Mouse (Mus musculus) liver, adult 2 months (tissue): ENCODE results near the gene Pfpl. TPM values are rescaled to one million over a fixed set of nuclear protein-coding genes. Genes with fewer than 3 reads are reported as not detected.

Experiments
- DNase-seq: peaks from one replicate; pipeline ENCODE4 v3.0.0-alpha.2; 2011; ENCODE audit warnings: low read depth, low spot score; ENCODE audit errors: extremely low read depth
- H3K27ac ChIP-seq: fragments of 200-500 bp; replicated peaks from 2 replicates; pipeline ENCODE4 v1.5.1; 2012; ENCODE audit warnings: low read depth, mild to moderate bottlenecking, control low read depth, inconsistent platforms, low read length; ENCODE audit not compliant: insufficient read depth
- H3K27me3 ChIP-seq: fragments of 200-500 bp; 2 replicates; pipeline ENCODE4 v1.6.1; 2012; ENCODE audit warnings: mild to moderate bottlenecking, moderate library complexity, low read length, inconsistent platforms; ENCODE audit not compliant: control insufficient read depth, insufficient read depth
- H3K36me3 ChIP-seq: fragments of 200-500 bp; 2 replicates; pipeline ENCODE4 v1.6.1; 2012; ENCODE audit warnings: low read length, inconsistent platforms; ENCODE audit not compliant: control insufficient read depth, insufficient read depth
- H3K4me1 ChIP-seq: fragments of 200-500 bp; 2 replicates; pipeline ENCODE4 v1.6.1; 2011; ENCODE audit warnings: low read length; ENCODE audit not compliant: control insufficient read depth, insufficient read depth
- H3K4me3 ChIP-seq: fragments of 200-500 bp; 2 replicates; pipeline ENCODE4 v1.5.1; 2011; ENCODE audit warnings: low read depth, mild to moderate bottlenecking, control low read depth, low read length, moderate library complexity; ENCODE audit not compliant: insufficient read depth
- H3K79me2 ChIP-seq: fragments of 200-500 bp; 2 replicates; pipeline ENCODE4 v1.6.1; 2012; ENCODE audit warnings: inconsistent platforms, mild to moderate bottlenecking, low read length, moderate library complexity; ENCODE audit not compliant: control insufficient read depth, insufficient read depth
- H3K9ac ChIP-seq: fragments of 200-500 bp; 2 replicates; pipeline ENCODE4 v1.6.1; 2012; ENCODE audit warnings: low read depth, mild to moderate bottlenecking, control low read depth, inconsistent platforms, low read length
- CTCF ChIP-seq: fragments of 200-500 bp; IDR thresholded peaks from 2 replicates; pipeline ENCODE4 v1.5.1; 2011; ENCODE audit warnings: low read depth, low read length, control low read depth
- POLR2A ChIP-seq: fragments of 200-500 bp; IDR thresholded peaks from 2 replicates; pipeline ENCODE4 v1.6.1; 2011; ENCODE audit warnings: low read length, control low read depth; ENCODE audit not compliant: insufficient read depth; ENCODE audit errors: extremely low read depth
- WGBS: fragments of 180-500 bp; shearing (Covaris S2); methylation state at CpG from one replicate; pipeline ENCODE4 v1.1.7; 2018; 5-methylcytosine and 5-hydroxymethylcytosine counted together
- polyA plus RNA-seq: library from polyadenylated mRNA; depleted of rRNA; stranded (reverse); fragments of >200 nt; gene quantifications from 2 replicates; pipeline ENCODE4 v1.2.3, GENCODE M21; 2012; rRNA removed
- total RNA-seq: library from RNA; depleted of rRNA; stranded (reverse); fragments of >200 nt; gene quantifications from 2 replicates; pipeline ENCODE4 v1.2.3, GENCODE M21; 2014; rRNA removed

Gene Pfpl
- total RNA-seq (not detected in 2 replicates), polyA plus RNA-seq (not detected in 2 replicates)

GRCm38 (mm10) chr19:12427605-12428004, at the start of gene Pfpl:
TSS of gene Pfpl (plus strand) at chr19:12427905.
- TF ChIP-seq POLR2A (no peak), CTCF (no peak)
- Histone ChIP-seq H3K27ac (no peak within 1 kb of the TSS), H3K9ac (no peak within 1 kb of the TSS), H3K4me1 (no peaks in the 10 kb centered on the region), H3K27me3 (no peaks in the 10 kb centered on the region), H3K79me2 (no peaks in the 10 kb centered on the region), H3K4me3 (no peak within 1 kb of the TSS), H3K36me3 (no peaks in the 10 kb centered on the region)
- no peak for DNase-seq
- WGBS = 90% methylated on average over 6 of the region's 6 CpGs

GRCm38 (mm10) chr19:12386979-12387378, 40.7 kb upstream of the Pfpl start, which contains the start of gene Olfr1440:
TSS of gene Olfr1440 (plus strand) at chr19:12387279.
- no peak within 1 kb of the TSS for H3K9ac ChIP-seq
- no peaks in the 10 kb centered on the region for H3K36me3 ChIP-seq
- TF ChIP-seq POLR2A (no peak), CTCF (no peak)
- H3K27me3 ChIP-seq = no peaks in the 10 kb centered on the region
- no peak for DNase-seq
- H3K27ac ChIP-seq = no peak within 1 kb of the TSS
- no peaks in the 10 kb centered on the region for H3K79me2 ChIP-seq
- WGBS = 85% methylated on average over 2 of the region's 2 CpGs
- no peak within 1 kb of the TSS for H3K4me3 ChIP-seq
- H3K4me1 ChIP-seq = no peaks in the 10 kb centered on the region

DNA sequence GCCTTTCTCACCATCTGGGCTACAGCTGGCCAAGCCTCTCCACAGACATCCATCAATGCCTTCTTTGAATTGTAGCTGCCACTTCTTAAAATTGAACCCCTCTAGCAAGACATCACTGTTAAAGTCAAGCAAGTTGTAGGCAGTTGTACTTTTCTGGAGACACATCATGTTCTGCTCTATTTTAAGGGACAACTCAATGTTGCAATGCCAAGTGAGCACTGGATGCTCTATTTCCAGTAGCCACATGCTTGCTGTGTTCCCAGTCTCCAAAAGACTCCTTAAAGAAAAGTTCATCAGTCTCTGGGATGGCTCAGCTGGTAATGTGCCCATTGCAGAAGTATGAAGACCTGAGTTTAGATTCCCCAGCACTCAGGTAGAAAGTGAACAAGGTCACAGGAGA, 14.0 kb upstream of the Pfpl start:
- no peaks in the 10 kb centered on the region for H3K27me3 ChIP-seq
- no peak for DNase-seq
- TF ChIP-seq POLR2A = no peak
- no peak for TF ChIP-seq CTCF

DNA sequence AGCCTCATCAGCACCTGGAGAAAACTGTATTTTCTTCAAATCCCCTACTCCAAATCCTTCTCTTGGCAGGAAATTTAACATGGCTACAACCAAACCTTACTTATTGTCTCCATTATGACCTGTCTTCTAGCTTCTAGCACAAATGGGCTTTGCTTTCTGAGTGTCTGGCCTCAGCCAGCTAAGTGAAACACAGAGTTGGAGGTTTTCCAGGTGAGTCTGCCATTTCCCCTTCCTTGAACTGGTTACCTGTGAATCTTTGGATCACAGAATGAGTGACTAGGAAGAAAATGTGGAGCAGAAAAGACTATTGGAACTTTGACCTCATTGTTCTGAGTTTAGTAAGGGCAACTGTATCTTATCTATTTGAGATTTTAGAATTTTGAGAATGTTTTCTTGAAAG, 10.3 kb upstream of the Pfpl start, which contains the start of gene Olfr1441:
TSS of gene Olfr1441 (plus strand) at position 73 of the 400 bp plus-strand sequence.
- TF ChIP-seq CTCF = no peak
- TF ChIP-seq POLR2A = no peak
- no peak within 1 kb of the TSS for H3K9ac ChIP-seq

More for the DNA sequence above, 14.0 kb upstream of the Pfpl start:
- Histone ChIP-seq H3K4me1 (no peaks in the 10 kb centered on the region), H3K79me2 (no peaks in the 10 kb centered on the region), H3K9ac (no peak overlapping the region), H3K36me3 (no peaks in the 10 kb centered on the region), H3K4me3 (no peak overlapping the region), H3K27ac (no peak overlapping the region)

DNA sequence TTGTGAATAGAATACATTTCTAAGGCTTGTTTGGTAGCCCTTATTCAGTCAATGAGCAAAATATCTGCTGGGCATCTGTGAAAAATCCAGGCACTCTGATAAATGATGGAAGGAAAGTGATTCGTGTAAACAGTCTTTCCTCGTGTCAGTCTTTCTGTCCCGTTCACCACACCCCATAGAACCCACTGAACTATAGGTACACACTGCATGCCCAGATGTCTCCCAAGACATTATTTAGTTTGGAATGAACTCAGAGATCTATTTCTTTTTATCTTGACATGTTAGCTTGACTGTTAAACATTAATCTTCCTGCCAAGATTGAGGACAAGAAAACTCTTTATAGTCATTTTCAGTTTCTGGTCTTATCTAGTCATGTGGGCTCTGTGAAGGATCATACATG, 9.4 kb upstream of the Pfpl start:
- Histone ChIP-seq H3K36me3 (no peaks in the 10 kb centered on the region), H3K4me3 (no peak overlapping the region), H3K9ac (no peak overlapping the region), H3K27ac (no peak overlapping the region), H3K4me1 (no peaks in the 10 kb centered on the region), H3K79me2 (no peaks in the 10 kb centered on the region), H3K27me3 (no peaks in the 10 kb centered on the region; the same call in 1 of the 2 replicates)
- DNase-seq = no peak
- TF ChIP-seq CTCF = no peak
- TF ChIP-seq POLR2A = no peak
- WGBS = 33% methylated on average over 3 of the region's 3 CpGs

More for the DNA sequence above, 10.3 kb upstream of the Pfpl start, which contains the start of gene Olfr1441:
- no peak within 1 kb of the TSS for H3K4me3 ChIP-seq
- no peaks in the 10 kb centered on the region for H3K4me1 ChIP-seq
- H3K36me3 ChIP-seq = no peaks in the 10 kb centered on the region
- no peak within 1 kb of the TSS for H3K27ac ChIP-seq
- no peaks in the 10 kb centered on the region; the same call in 1 of the 2 replicates for H3K27me3 ChIP-seq
- DNase-seq = no peak
- H3K79me2 ChIP-seq = no peaks in the 10 kb centered on the region

DNA sequence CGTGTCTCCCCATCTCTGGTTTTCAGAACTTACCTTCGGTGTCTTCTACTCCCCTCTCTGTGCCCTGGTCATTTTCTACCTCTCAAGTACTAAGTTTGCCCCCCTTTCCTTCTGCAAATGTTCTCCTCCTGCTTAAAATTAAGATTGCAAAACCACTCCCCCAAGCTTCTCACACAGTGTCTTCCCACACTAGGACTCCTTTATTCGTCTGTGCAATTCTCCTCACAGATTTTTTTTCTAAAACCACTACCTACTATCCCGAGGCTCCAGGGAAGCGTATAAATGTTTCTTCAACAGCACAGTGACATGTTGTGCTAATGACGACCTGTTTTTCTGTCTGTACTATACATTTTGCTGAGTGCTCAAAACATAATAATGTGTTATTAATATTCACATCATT, 7.2 kb upstream of the Pfpl start:
- TF ChIP-seq POLR2A = no peak
- TF ChIP-seq CTCF = no peak
- no peak overlapping the region for H3K4me3 ChIP-seq
- DNase-seq = no peak
- no peak overlapping the region for H3K27ac ChIP-seq
- H3K27me3 ChIP-seq = no peaks in the 10 kb centered on the region; the same call in 1 of the 2 replicates
- WGBS = 77% methylated on average over 6 of the region's 6 CpGs
- no peaks in the 10 kb centered on the region for H3K79me2 ChIP-seq
- no peaks in the 10 kb centered on the region for H3K4me1 ChIP-seq
- H3K36me3 ChIP-seq = no peaks in the 10 kb centered on the region
- no peak overlapping the region for H3K9ac ChIP-seq
